Mouse (Mus musculus): Measurements from ENCODE around the gene Trmt61a. TPM values are rescaled to one million over a fixed set of nuclear protein-coding genes. Genes with fewer than 3 reads are reported as not detected.

Trmt61a gene
- total RNA-seq, 2 experiments from 2014 or later: 15.6 to 17.5 TPM

GRCm38 (mm10) chr12:111725338-111726121 is 47.6 kb downstream of the Trmt61a start:
- peak; percentile 61 to 70 for DNase-seq (ENCODE audit: low spot score in 2 of 2)

- DNase-seq (ENCODE audit: low spot score in 2 of 2): peak in 1 of 2 experiments; percentile 53
These were observed 48.2 kb downstream of the Trmt61a start for GRCm38 (mm10) chr12:111726122-111726463.

GRCm38 (mm10) chr12:111727956-111728355 is 50.1 kb downstream of the Trmt61a start:
- DNase-seq (ENCODE audit: low spot score in 2 of 2): no peak

- DNase-seq (ENCODE audit: low spot score in 2 of 2): peak; percentile 84 to 87
These were observed 54.2 kb downstream of the Trmt61a start for GRCm38 (mm10) chr12:111731822-111732807.

- DNase-seq (ENCODE audit: low spot score in 2 of 2): no peak
These were observed 55.0 kb downstream of the Trmt61a start for GRCm38 (mm10) chr12:111732921-111733320.

Other genes with a start within 250 kb of the Trmt61a start
- 1 to 10 TPM in 1 of 2 experiments, under 1 TPM in 1; 0.55 to 1.2 TPM for gene Tnfaip2, start 235.6 kb upstream of the Trmt61a start, total RNA-seq (2021)
- gene Gm266, start 192.3 kb upstream of the Trmt61a start, total RNA-seq (2021): 1 to 10 TPM; 5.2 to 6.3 TPM
- gene Eif5, start 140.1 kb upstream of the Trmt61a start, total RNA-seq (2021): 100 to 1,000 TPM; 218 to 276 TPM
- 100 to 1,000 TPM; 126 to 133 TPM for gene Mark3, start 103.6 kb upstream of the Trmt61a start, total RNA-seq (2021)
- gene Ckb, start 5.8 kb upstream of the Trmt61a start, total RNA-seq (2021): 1,000 to 10,000 TPM; 1,245 to 1,280 TPM
- gene Bag5, start 35.2 kb downstream of the Trmt61a start, total RNA-seq (2021): 10 to 100 TPM; 42.0 to 44.4 TPM
- gene Apopt1, start 35.2 kb downstream of the Trmt61a start, total RNA-seq (2021): 10 to 100 TPM; 38.5 to 40.0 TPM
- 100 to 1,000 TPM; 826 to 832 TPM for gene Klc1, start 80.7 kb downstream of the Trmt61a start, total RNA-seq (2021)
- gene Xrcc3, start 135.8 kb downstream of the Trmt61a start, total RNA-seq (2021): 1 to 10 TPM; 3.0 to 3.9 TPM
- 10 to 100 TPM; 17.3 to 20.4 TPM for gene Zfyve21, start 136.1 kb downstream of the Trmt61a start, total RNA-seq (2021)
- 10 to 100 TPM; 79.3 to 83.0 TPM for gene Ppp1r13b, start 230.0 kb downstream of the Trmt61a start, total RNA-seq (2021)

All from layer of hippocampus, postnatal 14 days (tissue).